Mouse (Mus musculus) layer of hippocampus, adult 8-10 months (tissue): ENCODE measurements at regions not wholly inside any gene's neighbourhood (a gene's known extent, or its start where the extent isn't known, plus 50 kb on each side); places are given as distances from the start of the nearest gene placed in this dataset.

Source experiments
- DNase-seq, 2 experiments: peaks; one replicate each; pipeline ENCODE4 v3.0.0; 2022; ENCODE audit warnings: low spot score in 2 of 2

DNA sequence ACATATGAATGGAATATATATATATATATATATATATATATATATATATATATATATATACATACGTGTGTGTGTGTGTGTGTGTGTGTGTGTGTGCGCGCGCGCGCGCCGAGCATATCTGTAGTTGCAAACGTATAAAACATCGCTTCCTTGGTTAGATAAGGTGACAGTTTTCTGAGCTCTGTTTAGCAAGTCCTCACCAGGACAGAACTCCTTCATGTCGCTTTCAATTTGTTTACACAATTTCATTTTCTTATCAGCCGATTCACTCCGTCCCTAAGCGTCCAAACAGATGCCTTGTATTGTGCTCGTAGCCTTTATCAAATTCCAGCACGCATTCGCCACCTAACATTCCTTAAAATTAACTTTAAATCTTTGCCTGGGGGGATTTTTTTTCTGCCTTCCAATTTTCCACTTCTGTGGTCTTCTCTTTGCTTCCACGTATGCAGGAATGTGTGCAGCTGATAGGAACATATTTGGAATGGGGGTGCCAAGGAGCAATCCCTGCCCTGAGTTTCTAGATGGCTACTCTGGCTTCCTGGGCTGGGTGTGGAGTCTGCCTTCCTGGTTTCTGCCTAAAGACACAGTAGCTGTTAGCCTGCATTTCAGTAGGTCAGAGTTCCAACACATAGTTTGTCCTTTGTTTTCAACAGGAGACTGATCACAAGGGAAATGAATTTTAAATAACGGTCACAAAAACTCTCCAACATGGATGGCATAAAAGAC is 575.7 kb downstream of the Robo2 start:
- no peak for DNase-seq

DNA sequence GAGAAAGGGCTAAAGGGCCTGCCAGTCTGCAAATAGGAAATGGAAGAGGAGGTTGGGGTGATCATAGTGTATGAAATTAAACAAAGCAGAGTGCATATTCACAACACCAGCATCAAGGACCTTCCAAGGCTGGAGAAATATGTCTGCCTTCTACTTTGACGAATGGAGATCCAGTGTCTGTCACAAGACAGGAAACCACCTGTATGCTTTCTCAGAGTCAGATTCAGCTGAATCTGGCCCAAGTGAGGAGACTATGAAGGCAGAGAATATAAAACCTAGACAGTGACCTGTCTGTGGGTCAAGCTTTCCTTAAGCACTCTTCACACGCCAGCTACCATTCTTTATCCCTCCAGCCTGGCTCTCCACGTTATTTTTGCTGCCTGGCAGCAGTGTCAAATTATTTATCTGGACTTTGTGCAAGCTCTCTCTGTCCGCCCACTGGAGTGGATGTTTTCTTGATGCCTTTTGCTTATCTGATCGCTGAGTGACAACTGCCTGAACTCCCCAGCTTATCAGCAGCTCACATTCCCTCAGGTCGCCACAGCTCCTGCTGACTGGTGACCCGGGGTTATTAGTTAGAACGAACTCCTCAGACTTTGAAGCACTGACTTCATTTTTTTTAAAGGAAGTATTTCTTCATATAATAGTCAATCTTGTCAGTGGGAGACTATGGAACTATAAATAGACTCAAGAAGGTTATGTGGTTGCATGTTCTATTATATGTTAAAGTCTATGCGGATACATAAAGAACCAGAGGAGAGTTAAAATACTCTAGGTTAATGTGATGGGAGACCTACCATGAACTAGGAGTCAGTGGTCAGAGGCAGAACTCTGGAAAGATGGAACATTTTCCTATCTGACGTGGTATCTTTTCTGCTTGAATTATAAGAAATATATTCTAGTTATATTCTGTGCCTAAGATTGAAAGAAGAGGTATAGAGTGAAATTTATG is 590.0 kb downstream of the Robo2 start:
- DNase-seq = no peak

DNA sequence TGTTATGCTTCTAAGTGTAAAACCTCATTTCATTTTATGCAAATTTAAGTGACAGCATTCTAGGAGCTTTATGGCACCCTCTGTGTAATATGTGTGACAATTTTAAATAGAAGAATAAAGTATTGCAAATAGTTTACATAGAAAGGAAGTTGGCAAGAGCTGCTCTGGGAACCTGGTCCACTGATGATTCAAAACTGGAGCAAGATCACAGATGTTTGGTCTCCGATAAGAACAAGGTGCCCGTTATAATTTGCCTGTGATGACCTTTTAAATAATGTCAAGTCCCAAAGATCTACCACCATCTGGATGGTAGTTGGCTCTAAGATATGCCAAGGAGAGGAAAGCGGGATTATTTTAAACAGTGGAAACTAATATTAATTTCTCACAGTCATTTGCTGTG is 607.1 kb downstream of the Robo2 start:
- DNase-seq = no peak

DNA sequence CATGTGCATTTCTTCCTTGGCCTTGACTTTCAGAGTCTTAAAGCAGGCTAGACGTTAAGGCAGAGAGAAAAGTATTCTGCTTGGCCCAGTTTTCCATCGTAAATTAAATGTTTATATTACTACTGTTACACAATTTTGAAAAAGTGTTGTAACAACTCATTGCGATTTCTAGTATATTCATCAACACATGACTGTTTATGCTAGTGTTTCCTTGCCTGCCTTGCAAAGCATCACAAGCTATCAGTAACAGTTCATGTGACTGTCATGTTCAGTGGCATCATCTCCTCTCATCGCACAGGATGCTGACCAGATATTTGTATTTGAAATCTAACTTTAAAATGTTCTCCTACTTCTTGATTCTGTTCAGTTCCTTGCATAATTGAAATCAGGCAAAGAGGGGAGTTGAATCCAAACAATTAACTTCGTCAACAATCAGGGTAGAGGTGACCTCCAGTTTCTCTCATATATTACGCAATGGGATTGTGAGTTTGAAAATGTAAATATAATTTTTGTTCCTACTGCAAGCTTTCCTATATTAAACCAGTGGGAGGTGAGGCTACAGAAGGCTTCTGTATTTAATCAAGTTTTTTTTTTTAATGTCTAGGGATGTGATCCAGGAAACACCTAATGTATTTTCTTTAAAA is 615.0 kb downstream of the Robo2 start:
- DNase-seq = no peak

DNA sequence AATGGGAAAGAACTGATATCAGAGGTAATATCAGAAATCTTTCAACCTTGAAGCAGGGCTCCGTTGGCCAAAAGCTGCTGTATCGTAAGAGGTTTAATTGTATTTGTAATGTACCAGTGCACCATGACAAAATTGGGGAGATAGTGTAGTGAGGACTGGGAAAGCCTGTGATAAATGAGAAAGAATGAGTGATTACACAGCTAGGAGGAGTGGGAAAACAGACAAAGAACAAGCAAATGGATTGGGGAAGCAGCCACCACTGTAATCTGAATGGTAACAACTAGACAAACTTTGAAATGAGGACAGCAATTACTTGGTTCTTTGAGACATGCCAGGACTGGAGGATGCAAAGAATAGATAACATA is 626.6 kb downstream of the Robo2 start:
- DNase-seq = no peak

DNA sequence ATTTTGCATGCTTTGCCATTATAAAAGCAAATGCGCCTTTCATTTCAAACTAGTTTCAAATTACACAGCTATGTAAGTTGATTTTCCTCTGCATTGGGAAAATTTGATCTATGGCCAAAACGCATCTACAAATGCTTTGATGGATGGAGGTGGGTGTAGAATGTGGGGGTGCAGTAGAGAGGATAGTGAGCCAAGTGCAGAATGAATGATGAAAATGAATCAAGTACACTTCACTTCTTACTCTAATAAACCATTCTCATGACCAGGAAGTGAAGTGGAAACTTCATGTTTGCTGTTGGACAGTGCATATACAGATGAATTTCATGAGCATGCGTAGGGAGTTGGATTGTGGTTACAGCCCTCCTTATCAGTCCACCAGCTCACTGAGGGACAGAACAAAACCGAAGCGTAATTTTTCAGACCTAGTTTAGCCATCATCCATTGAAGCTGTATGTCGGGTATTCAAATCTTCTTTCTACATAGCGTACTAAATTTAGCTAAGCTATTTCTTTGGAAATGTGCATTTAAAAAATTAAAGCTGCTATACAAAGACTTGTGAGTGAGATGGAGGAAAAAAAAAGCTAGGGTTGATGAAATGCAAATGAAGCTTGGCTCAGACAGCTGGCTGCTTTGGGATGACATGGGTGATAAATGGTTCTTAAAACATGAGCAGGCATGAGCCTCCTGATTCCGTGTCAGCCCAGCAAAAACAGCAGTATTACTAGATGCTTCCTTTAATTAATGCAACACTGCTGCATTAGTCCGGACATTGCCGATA is 627.1 kb downstream of the Robo2 start:
- DNase-seq = no peak

DNA sequence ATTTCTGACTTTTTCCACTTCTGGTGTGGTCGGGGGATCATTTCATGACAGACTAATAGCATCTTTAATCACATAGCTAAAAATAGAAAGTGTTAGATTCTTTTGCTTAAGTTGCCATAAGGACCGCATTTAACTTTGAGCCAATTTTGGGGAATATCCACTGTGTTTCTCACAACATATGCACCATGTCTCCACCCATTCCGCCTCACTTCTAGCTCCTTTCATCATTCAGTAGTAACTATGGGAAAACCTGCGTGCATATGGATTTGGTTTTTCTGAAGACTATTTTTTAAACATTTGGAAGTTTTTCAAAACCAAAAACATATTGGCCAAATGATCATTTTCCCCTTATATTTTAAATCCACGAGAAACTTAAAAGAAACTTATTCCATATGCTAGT is 639.2 kb downstream of the Robo2 start:
- no peak for DNase-seq

DNA sequence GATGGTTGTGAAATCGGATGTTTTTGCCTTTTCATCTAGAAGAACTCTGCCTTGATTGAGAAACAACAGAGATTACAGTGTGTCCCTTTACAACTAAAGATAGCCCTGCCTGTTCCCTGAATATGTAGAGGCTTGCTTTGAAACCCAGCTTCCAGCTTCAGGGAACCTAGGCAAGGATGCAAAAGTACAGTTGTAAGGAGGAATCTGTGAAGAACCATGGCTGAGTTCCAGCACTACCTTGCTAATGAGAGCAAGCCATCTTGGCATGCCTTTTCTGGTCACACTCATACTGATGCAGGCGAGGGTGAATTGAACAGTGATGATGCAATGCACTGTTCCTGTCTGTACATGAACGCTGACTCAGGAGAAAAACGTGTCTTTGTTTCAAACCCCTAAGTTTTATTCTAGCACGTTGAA is 641.2 kb downstream of the Robo2 start:
- DNase-seq = no peak

DNA sequence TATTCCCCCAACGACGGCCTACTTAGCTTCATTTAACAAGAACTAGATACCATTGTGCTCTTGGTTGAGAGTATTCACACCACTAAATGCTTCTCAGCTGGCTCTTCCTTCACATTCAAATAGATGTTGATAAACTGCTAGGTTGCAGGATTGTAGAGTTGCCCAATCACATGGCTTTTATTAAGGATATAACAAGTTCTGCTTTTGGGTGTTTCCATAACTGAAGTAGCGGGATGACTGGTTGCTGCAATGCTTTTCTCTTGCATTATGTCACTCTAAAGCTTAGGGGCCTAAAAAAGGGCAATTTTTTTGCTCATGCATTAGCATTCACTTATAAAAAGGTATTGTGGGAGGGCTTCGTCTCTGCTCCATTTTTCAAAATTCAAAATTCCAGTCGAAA is 641.9 kb downstream of the Robo2 start:
- no peak for DNase-seq

DNA sequence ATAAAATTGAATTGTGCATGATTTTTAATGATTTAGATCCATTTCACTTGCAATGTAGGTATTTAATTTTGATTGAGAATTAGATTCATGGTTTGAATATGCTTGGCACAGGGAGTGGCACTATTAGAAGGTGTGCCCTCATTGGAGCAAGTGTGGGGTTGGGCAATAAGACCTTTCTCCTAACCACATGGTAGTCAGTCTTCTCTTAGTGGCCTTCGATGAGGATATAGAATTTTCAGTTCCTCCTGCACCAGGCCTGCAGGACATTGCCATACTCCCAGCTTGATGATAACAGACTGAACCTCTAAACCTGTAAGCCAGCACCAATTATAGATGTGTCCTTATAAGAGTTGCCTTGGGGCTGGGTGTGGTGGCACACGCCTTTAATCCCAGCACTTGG is 642.9 kb downstream of the Robo2 start:
- DNase-seq = no peak

DNA sequence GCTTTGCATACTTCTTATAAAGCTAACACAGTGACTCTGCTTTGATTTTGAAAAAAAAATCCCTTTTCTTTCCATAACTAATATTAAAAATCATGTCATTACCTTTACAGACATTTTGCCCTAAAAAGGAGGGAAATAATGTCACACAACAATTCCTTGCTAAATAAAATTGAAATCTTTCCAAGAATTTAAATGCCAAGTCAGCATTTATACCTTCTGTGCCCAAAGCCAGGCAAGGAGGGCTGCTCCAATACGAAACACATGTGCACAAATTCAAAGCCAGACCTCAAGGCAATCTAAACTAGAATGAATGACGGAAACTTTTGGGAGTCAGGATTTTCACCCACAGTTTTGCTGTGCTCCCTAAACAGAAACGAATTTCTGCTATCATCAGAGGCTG is 646.4 kb downstream of the Robo2 start:
- DNase-seq = no peak

DNA sequence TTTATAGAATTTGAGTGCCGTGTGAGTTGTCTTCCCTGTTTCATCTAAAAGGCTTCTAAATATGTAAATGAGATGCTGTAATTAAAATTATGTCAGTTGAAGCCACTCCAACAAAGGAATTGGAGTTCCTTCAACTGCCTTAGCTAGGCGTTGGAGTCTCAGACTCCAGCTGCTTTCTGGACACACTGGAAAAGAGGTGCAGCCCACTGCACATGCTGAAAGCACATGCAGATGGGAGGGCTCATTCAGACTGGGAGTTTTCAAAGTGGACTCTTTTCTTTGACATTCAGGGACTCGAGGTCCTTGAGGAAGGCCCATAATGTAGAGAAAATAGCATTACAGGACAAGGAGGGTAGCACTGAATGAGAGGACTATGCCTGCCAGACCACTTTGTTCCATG is 650.7 kb downstream of the Robo2 start:
- DNase-seq = no peak

DNA sequence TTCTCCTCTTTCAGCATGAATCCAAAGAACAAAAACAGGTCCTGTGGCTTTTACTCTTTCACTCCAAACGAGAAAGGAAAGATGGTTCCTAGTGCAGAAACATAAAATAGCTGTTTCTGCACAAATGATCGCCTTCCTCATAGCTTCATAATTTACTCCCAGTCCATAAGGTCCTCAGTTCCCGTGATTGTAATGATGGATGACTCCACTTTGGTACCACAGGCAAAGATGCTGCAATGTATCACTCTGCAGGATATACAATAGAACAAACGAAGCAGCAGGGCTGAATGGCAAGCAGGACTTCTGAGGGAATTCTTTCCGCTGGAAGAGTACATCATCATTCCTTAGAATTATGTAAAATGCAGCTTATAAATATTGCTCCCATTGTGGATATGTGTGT is 652.8 kb downstream of the Robo2 start:
- DNase-seq = no peak

DNA sequence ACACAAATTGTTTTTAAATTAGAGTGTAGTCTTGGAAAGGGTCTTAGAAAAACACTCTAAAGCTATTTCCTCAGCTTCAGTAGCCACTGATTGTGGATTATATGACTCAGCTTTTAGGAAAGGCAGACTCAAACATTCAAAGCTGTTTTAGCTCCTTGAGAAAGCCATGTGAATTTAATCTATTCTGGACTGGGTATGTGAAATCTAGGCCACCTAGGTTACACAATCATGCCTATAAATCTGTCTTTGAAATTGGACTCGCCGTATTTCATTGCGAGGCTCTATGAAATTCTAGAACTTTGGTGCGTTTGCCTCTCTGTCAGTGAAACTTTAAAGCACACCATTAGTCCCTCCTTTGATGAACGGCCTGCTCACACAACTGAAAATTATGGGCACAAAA is 657.3 kb downstream of the Robo2 start:
- no peak for DNase-seq

DNA sequence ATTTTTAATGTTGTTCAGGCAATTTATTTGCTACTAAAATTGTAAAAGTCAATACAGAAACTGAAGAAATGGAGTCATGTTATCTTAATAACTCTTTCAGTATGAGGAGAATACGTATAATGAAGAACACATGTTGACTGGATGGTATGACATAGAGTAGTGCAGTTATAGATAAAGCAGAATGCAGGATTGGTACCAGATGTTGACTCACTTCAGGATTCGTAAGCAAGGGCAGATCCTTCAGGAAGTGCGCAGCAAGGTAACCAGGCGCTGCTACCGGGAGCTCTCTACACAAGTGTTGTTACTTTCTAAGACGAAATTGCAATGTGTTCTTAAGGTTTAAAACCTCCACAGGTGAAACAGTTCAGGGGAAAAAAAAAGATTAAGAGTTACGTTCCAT is 683.3 kb downstream of the Robo2 start:
- no peak for DNase-seq

DNA sequence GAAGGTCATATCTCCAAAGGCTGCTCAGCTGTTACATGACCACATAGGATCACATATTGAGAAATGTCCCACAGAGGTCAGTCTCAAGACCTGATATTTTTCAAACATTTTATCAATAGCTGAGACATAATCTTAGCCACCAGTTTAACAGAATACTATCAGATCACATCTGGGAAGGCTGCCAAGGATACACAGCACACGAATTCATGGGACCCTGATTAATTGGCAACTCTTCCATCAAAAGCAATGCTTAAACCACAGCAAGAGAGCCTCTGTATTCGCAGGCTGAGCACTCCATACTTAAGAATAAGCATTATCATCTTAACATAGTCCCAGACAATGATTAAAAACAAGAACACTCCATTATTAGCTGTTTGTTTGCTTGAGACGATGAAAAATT is 691.9 kb downstream of the Robo2 start:
- DNase-seq = no peak

DNA sequence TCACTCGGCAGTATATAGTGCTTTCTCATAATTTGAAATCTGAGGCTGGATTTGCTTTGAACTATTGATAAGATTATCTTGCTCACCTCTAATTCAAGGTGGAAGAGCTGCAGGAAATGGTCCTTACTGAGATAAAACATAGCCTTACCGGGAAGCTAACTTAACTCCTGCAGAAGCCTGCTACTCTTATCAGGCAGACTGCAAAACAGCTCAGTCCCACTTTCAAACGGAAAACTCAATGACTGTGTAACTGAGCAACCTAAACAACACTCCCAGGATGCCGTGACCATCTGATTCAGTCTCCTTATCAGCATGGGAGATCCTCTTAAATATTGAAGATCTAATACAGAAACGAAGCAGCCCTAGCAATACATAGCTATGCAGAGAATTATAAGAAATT is 695.3 kb downstream of the Robo2 start:
- no peak for DNase-seq

DNA sequence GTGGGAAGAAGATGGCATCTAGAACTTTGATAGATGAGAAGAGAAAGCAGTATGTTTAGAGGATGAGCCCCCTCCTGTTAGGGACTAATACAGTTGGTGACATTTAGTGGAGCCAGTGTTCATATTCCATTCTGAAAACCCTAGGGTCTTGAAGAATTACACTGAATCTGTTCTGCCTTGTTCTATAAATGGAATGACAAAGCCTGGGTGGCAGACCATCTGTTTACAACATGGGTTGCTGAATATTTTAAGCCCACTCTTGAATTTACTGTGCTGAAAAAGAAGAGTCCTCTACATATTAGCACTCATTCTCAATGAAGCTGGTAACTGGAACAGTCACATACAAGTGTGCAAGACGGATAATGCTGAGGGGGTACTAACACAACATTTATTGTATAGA is 704.6 kb downstream of the Robo2 start:
- peak; percentile 26 to 55 for DNase-seq

DNA sequence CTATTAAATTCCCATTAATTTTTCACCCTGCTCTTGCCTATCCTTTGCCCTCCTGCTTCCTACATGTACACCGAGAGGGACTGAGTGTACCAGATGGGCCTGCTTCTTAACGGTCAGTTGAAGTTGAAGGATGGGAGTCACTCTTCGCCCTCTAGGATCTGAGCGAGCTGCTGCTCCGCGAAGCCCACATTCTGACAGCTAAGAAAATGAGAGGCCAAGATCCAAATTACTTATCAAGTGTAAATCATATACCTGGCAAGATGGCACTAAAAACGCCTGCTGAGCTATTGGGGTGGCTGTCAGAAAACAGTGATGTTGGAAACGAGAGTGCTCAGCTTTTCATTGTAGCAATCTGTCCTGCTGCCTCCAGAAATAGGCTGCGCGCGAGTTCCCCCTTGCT is 722.4 kb downstream of the Robo2 start:
- no peak for DNase-seq

DNA sequence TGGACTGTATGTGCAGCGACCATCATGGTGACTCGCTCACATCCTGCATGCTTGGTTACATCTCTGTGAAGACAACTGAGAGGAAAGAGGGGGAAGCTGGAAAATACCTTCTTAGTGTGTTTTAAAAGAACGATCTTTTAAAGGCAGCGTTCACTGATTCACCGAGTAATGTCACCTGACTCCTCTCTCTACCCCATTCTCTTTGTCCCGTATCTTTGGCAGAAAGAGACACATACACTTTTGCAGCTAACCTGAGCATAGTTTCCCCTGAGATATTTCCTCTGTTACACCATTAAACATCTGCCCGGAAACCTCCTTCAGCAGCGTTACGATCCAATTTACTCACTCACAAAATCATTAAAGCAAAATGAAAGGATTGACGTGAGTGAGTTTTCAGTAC is 731.8 kb downstream of the Robo2 start:
- DNase-seq = no peak

DNA sequence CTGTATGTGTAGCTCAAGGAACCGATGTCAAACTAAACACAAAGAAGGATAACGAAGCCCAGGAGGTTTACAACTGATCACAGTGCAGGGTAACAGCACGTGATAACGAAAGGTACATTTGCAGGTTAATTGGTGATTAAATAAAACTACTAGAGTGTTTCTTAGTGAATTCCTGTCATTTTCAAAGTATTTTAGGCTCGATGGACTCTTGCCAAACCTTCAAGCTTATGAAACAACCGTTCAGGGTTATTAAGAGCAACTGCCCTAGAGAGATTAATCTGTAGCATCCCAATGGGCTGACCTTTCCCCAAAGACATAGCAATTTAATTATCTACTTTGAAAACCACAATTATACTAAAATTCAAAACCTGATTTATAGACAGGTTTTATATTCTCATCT is 741.1 kb downstream of the Robo2 start:
- DNase-seq = no peak
